Mouse (Mus musculus): ENCODE data around the gene Slc5a2. TPM values are rescaled to one million over a fixed set of nuclear protein-coding genes. Genes with fewer than 3 reads are reported as not detected.

Gene Slc5a2
- polyA plus RNA-seq, 1 experiment from 2014 or later, result 0.27 TPM

- no peaks in the 10 kb centered on the region for H3K27me3 ChIP-seq (ENCODE audit: control insufficient read depth, insufficient read depth, low read length)
- DNase-seq (ENCODE audit: low spot score) (no peak), ATAC-seq (replicated peaks; ENCODE audit: insufficient number of reproducible peaks, low FRiP score, low TSS enrichment, low read depth) (peak; percentile 49; the same call in 1 of the 2 replicates)
- H3K36me3 ChIP-seq (replicated peaks; ENCODE audit: control insufficient read depth, insufficient read depth, low read depth, low read length), result no peaks in the 10 kb centered on the region
- H3K4me2 ChIP-seq (ENCODE audit: low read depth, low read length), result peak overlapping the region; percentile 73
- peak overlapping the region; percentile 63 for H3K4me3 ChIP-seq (ENCODE audit: low read depth, low read length)
- 0% methylated on average over 25 of the region's 25 CpGs for WGBS
- H3K4me1 ChIP-seq (ENCODE audit: control insufficient read depth, insufficient read depth, low read length), result no peaks in the 10 kb centered on the region
- no peaks in the 10 kb centered on the region for H3K9me3 ChIP-seq (replicated peaks; ENCODE audit: control insufficient read depth, low read length)
- peak overlapping the region; percentile 91 for H3K27ac ChIP-seq (replicated peaks; ENCODE audit: low read depth, low read length)
- H3K9ac ChIP-seq (replicated peaks; ENCODE audit: low read length), result peak overlapping the region; percentile 85
These were observed 27.9 kb upstream of the Slc5a2 start for GRCm38 (mm10) chr7:128237593-128237926.

GRCm38 (mm10) chr7:128237927-128238778 lies 27.3 kb upstream of the Slc5a2 start, which contains the start of gene 9130023H24Rik:
Gene 9130023H24Rik (minus strand): TSS chr7:128238031.
- H3K36me3 ChIP-seq (replicated peaks; ENCODE audit: control insufficient read depth, insufficient read depth, low read depth, low read length), result no peaks in the 10 kb centered on the region
- H3K27me3 ChIP-seq (ENCODE audit: control insufficient read depth, insufficient read depth, low read length), result no peaks in the 10 kb centered on the region
- H3K4me1 ChIP-seq (ENCODE audit: control insufficient read depth, insufficient read depth, low read length), result no peaks in the 10 kb centered on the region
- H3K27ac ChIP-seq (replicated peaks; ENCODE audit: low read depth, low read length), result peak within 1 kb of the TSS; percentile 91
- ATAC-seq (replicated peaks; ENCODE audit: insufficient number of reproducible peaks, low FRiP score, low TSS enrichment, low read depth) (peak; percentile 89), DNase-seq (ENCODE audit: low spot score) (peak; percentile 100)
- H3K9ac ChIP-seq (replicated peaks; ENCODE audit: low read length), result peak within 1 kb of the TSS; percentile 85
- peak within 1 kb of the TSS; percentile 73 for H3K4me2 ChIP-seq (ENCODE audit: low read depth, low read length)
- H3K9me3 ChIP-seq (replicated peaks; ENCODE audit: control insufficient read depth, low read length), result no peaks in the 10 kb centered on the region
- WGBS, result under 1% methylated on average over 70 of the region's 72 CpGs
- peak within 1 kb of the TSS; percentile 63 for H3K4me3 ChIP-seq (ENCODE audit: low read depth, low read length)

DNA sequence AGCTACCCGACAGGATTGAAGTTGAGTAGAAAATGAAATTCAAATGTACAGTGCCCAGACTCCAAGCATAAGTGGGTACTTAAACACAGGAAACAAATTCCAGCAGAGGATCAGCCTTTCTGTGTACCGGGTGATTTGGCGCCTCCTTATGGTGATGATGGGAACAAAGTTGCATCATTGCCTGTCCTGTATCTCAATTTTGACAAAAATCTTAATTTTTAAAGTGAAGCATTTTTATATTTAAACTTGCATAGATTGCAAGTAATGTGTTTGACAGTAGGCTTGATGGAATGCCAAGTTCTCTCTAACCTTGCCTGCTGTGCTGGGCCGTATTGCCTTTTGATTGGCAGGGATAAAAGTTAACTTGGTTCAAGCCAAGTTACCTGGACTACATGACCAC lies 26.5 kb upstream of the Slc5a2 start:
- no peaks in the 10 kb centered on the region for H3K4me1 ChIP-seq (ENCODE audit: control insufficient read depth, insufficient read depth, low read length)
- no peaks in the 10 kb centered on the region for H3K36me3 ChIP-seq (replicated peaks; ENCODE audit: control insufficient read depth, insufficient read depth, low read depth, low read length)
- WGBS, result 23% methylated on average over 4 of the region's 4 CpGs
- H3K27me3 ChIP-seq (ENCODE audit: control insufficient read depth, insufficient read depth, low read length), result no peaks in the 10 kb centered on the region
- 0 out of 2 replicates have a peak overlapping the region, but pooled peaks have one; percentile 28 for H3K27ac ChIP-seq (replicated peaks; ENCODE audit: low read depth, low read length)
- no peak for ATAC-seq (replicated peaks; ENCODE audit: insufficient number of reproducible peaks, low FRiP score, low TSS enrichment, low read depth)
- peak overlapping the region; percentile 55; the same call in 1 of the 2 replicates for H3K4me2 ChIP-seq (ENCODE audit: low read depth, low read length)
- DNase-seq (ENCODE audit: low spot score), result peak; percentile 71
- H3K9ac ChIP-seq (replicated peaks; ENCODE audit: low read length), result no peak overlapping the region; the same call in 1 of the 2 replicates
- H3K4me3 ChIP-seq (ENCODE audit: low read depth, low read length), result peak overlapping the region; percentile 36; the same call in 1 of the 2 replicates
- H3K9me3 ChIP-seq (replicated peaks; ENCODE audit: control insufficient read depth, low read length), result no peaks in the 10 kb centered on the region

DNA sequence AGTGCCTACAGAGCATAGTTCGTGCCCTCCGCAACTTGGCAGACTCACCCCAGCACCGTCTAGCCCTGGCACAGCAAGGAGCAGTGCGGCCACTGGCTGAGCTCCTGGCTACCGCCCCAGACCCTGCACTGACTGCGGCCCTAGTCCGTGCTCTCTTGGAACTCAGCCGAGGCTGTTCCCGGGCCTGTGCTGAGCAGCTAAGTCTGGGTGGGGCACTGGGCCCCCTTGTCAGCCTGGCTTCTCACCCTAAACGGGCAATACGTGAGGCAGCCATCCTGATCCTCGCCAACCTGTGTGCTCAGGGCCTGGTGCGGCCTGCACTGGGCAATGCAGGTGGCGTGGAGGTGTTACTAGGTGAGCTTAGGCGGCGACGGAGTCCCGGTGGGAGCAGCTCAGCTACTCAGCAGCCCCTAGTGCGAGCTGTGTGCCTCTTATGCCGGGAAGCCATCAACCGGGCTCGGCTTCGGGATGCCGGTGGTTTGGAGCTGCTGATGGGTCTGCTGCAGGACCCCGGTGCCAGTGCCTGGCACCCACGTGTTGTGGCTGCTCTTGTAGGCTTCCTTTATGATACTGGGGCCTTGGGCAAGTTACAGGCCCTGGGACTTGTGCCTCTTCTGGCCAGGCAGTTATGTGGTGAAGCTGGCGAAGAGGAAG lies 25.2 kb upstream of the Slc5a2 start:
- H3K27ac ChIP-seq (replicated peaks; ENCODE audit: low read depth, low read length), result no peak overlapping the region
- no peaks in the 10 kb centered on the region for H3K9me3 ChIP-seq (replicated peaks; ENCODE audit: control insufficient read depth, low read length)
- no peak for ATAC-seq (replicated peaks; ENCODE audit: insufficient number of reproducible peaks, low FRiP score, low TSS enrichment, low read depth)
- H3K36me3 ChIP-seq (replicated peaks; ENCODE audit: control insufficient read depth, insufficient read depth, low read depth, low read length), result no peaks in the 10 kb centered on the region; the same call in 1 of the 2 replicates
- no peaks in the 10 kb centered on the region for H3K4me1 ChIP-seq (ENCODE audit: control insufficient read depth, insufficient read depth, low read length)
- no peak overlapping the region for H3K9ac ChIP-seq (replicated peaks; ENCODE audit: low read length)
- H3K4me2 ChIP-seq (ENCODE audit: low read depth, low read length), result no peak overlapping the region
- H3K27me3 ChIP-seq (ENCODE audit: control insufficient read depth, insufficient read depth, low read length), result no peaks in the 10 kb centered on the region
- 93% methylated on average over 27 of the region's 27 CpGs for WGBS
- no peak for DNase-seq (ENCODE audit: low spot score)
- no peak overlapping the region for H3K4me3 ChIP-seq (ENCODE audit: low read depth, low read length)

- no peak for ATAC-seq (replicated peaks; ENCODE audit: insufficient number of reproducible peaks, low FRiP score, low TSS enrichment, low read depth)
- Histone ChIP-seq H3K27ac (replicated peaks; ENCODE audit: low read depth, low read length) (no peak overlapping the region), H3K4me1 (ENCODE audit: control insufficient read depth, insufficient read depth, low read length) (no peaks in the 10 kb centered on the region), H3K9ac (replicated peaks; ENCODE audit: low read length) (no peak overlapping the region), H3K4me2 (ENCODE audit: low read depth, low read length) (no peak overlapping the region), H3K9me3 (replicated peaks; ENCODE audit: control insufficient read depth, low read length) (no peaks in the 10 kb centered on the region), H3K36me3 (replicated peaks; ENCODE audit: control insufficient read depth, insufficient read depth, low read depth, low read length) (no peaks in the 10 kb centered on the region; the same call in 1 of the 2 replicates), H3K27me3 (ENCODE audit: control insufficient read depth, insufficient read depth, low read length) (no peaks in the 10 kb centered on the region), H3K4me3 (ENCODE audit: low read depth, low read length) (no peak overlapping the region)
- DNase-seq (ENCODE audit: low spot score), result no peak
- 94% methylated on average over 16 of the region's 16 CpGs for WGBS
These were observed 23.1 kb upstream of the Slc5a2 start for GRCm38 (mm10) chr7:128242331-128242730.

DNA sequence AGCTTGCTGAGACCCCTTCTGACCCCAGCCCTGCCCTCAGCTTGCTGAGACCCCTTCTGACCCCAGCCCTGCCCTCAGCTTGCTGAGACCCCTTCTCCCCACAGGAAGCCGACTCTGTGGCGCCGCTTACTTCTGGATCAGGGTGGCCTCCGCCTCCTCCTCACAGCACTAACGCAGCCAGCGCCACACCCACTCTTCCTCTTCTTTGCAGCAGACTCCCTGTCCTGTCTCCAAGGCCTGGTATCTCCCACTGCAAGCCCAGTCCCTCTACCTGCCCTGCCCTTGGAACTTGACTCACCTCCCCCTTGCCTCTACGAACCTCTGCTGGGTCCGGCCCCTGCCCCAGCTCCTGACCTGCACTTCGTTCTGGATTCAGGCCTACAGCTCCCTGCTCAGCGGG lies 21.5 kb upstream of the Slc5a2 start:
- Histone ChIP-seq H3K9ac (replicated peaks; ENCODE audit: low read length) (no peak overlapping the region), H3K4me1 (ENCODE audit: control insufficient read depth, insufficient read depth, low read length) (no peaks in the 10 kb centered on the region), H3K27ac (replicated peaks; ENCODE audit: low read depth, low read length) (no peak overlapping the region), H3K4me2 (ENCODE audit: low read depth, low read length) (no peak overlapping the region), H3K9me3 (replicated peaks; ENCODE audit: control insufficient read depth, low read length) (no peaks in the 10 kb centered on the region), H3K4me3 (ENCODE audit: low read depth, low read length) (no peak overlapping the region), H3K36me3 (replicated peaks; ENCODE audit: control insufficient read depth, insufficient read depth, low read depth, low read length) (no peaks in the 10 kb centered on the region; the same call in 1 of the 2 replicates), H3K27me3 (ENCODE audit: control insufficient read depth, insufficient read depth, low read length) (no peaks in the 10 kb centered on the region)
- ATAC-seq (replicated peaks; ENCODE audit: insufficient number of reproducible peaks, low FRiP score, low TSS enrichment, low read depth), result no peak
- DNase-seq (ENCODE audit: low spot score), result no peak
- 35% methylated on average over 10 of the region's 10 CpGs for WGBS

GRCm38 (mm10) chr7:128244410-128245025 lies 20.9 kb upstream of the Slc5a2 start:
- no peak for DNase-seq (ENCODE audit: low spot score)
- H3K4me3 ChIP-seq (ENCODE audit: low read depth, low read length), result no peak overlapping the region
- H3K36me3 ChIP-seq (replicated peaks; ENCODE audit: control insufficient read depth, insufficient read depth, low read depth, low read length), result no peaks in the 10 kb centered on the region; the same call in 1 of the 2 replicates
- WGBS, result 85% methylated on average over 18 of the region's 18 CpGs
- H3K9me3 ChIP-seq (replicated peaks; ENCODE audit: control insufficient read depth, low read length), result no peaks in the 10 kb centered on the region
- ATAC-seq (replicated peaks; ENCODE audit: insufficient number of reproducible peaks, low FRiP score, low TSS enrichment, low read depth), result no peak
- no peaks in the 10 kb centered on the region for H3K27me3 ChIP-seq (ENCODE audit: control insufficient read depth, insufficient read depth, low read length)
- H3K9ac ChIP-seq (replicated peaks; ENCODE audit: low read length), result no peak overlapping the region
- H3K4me2 ChIP-seq (ENCODE audit: low read depth, low read length), result no peak overlapping the region
- H3K4me1 ChIP-seq (ENCODE audit: control insufficient read depth, insufficient read depth, low read length), result no peaks in the 10 kb centered on the region
- no peak overlapping the region for H3K27ac ChIP-seq (replicated peaks; ENCODE audit: low read depth, low read length)

Measured in embryonic facial prominence, embryonic 11.5 days (tissue).